Mouse (Mus musculus): Measurements from ENCODE around the gene Dnajc13.

DNA sequence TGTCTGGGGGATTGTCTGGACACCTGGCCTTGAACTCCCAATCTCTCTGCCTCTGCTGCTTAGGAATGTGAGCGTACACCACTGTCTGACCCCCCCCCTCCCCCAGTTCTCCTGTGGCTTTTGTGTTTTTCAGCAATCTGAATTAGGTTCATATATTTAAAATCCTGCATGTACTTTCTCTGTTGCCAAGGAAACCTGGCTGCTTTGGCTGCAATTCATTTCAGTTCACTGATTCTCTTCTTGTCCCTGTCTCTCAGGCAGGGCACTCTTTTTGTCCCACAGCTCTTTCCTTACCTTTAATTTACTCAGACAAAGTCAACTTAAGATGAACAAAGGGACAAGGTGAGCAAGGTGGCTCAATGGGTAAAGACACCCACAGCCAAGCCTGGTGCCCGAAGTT lies 134.6 kb downstream of the Dnajc13 start:
- TF ChIP-seq EP300 (IDR thresholded peaks at IDR 0.05; ENCODE audit: low read depth) = no peak
- no peak for TF ChIP-seq CTCF (IDR thresholded peaks at IDR 0.05; ENCODE audit: low read depth)

Measured in liver, embryonic 14.5 days (tissue).